Mouse (Mus musculus): ENCODE measurements at regions not wholly inside any gene's neighbourhood (a gene's known extent, or its start where the extent isn't known, plus 50 kb on each side); places are given as distances from the start of the nearest gene placed in this dataset.
"Not testable (repeated sequence)": the region's sequence is repeated elsewhere in the genome, so short reads cannot be mapped to it uniquely, and the experiment has no call there.

DNA sequence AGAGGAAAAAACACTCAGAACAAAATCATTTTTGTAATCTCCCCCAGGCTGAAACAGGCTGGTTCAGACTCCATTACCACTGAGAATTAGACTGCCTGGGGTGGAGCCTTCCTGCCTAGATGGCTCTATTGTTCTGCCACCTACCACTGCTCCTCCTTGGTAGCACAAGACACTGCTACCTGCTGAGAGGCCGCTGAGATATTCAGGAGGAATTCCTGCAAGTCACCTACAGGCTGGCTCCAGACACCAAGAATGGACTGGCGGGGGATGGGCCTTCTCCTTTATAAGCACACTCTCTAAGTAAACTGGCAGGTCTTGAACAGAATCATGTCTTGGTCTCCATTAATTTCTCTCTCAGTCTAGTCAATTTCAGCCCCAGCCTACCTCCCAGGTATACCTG, 3289.4 kb downstream of the Gm37988 start:
- in situ Hi-C loops (cut with MboI; ENCODE audit: low sequenced_read_pairs in 2 of 2, unreplicated experiment in 2 of 2) = no loop called here
- peak; percentile 48 for DNase-seq (ENCODE audit: low read depth, low spot score)

DNA sequence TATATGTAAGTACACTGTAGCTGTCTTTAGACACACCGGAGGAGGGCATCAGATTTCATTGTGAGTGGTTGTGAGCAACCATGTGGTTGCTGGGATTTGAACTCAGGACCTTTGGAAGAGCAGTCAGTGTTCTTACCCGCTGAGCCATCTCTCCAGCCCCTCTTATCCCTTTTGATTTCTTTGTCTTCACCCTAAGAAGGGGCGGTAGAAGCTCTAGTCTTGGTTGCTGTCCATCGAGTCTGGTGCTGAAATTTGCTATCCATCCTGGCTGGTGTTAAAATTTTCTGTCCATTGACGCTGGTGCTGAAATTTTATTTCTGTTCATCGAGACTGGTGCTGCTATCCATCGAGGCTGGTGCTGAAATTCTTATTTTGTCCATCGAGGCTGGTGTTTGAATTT, 3290.9 kb upstream of the A830018L16Rik start:
- H3K9ac ChIP-seq (ENCODE audit: insufficient read depth, low read depth, low read length, poor library complexity, severe bottlenecking); H3K27ac ChIP-seq (ENCODE audit: insufficient read depth, low read depth, low read length, poor library complexity, severe bottlenecking); H3K9me3 ChIP-seq (ENCODE audit: control insufficient read depth, insufficient read depth, low read depth, low read length); H3K4me3 ChIP-seq (ENCODE audit: insufficient read depth in 1 of 2, low read depth in 1 of 2, low read length in 2 of 2, poor library complexity in 1 of 2, severe bottlenecking in 1 of 2); H3K4me1 ChIP-seq (ENCODE audit: control insufficient read depth in 2 of 2, insufficient read depth in 2 of 2, low read length in 2 of 2, poor library complexity in 1 of 2); H3K36me3 ChIP-seq (ENCODE audit: control insufficient read depth, insufficient read depth, low read length, poor library complexity, severe bottlenecking); in situ Hi-C loops (cut with MboI; ENCODE audit: low sequenced_read_pairs in 2 of 2, unreplicated experiment in 2 of 2): not testable (repeated sequence)
- DNase-seq (ENCODE audit: low read depth, low spot score) = peak; percentile 60

More for the DNA sequence above, 3289.4 kb downstream of the Gm37988 start:
- H3K9ac ChIP-seq (ENCODE audit: insufficient read depth, low read depth, low read length, poor library complexity, severe bottlenecking) = no peak overlapping the region
- no peak overlapping the region for H3K4me3 ChIP-seq (ENCODE audit: insufficient read depth in 1 of 2, low read depth in 1 of 2, low read length in 2 of 2, poor library complexity in 1 of 2, severe bottlenecking in 1 of 2)
- no peaks in the 10 kb centered on the region for H3K36me3 ChIP-seq (ENCODE audit: control insufficient read depth, insufficient read depth, low read length, poor library complexity, severe bottlenecking)
- no peaks in the 10 kb centered on the region for H3K9me3 ChIP-seq (ENCODE audit: control insufficient read depth, insufficient read depth, low read depth, low read length)
- peak overlapping the region; percentile 38; the same call in 1 of the 2 replicates for H3K27ac ChIP-seq (ENCODE audit: insufficient read depth, low read depth, low read length, poor library complexity, severe bottlenecking)
- TF ChIP-seq ZNF384 (IDR thresholded peaks at IDR 0.05; ENCODE audit: low read depth, low read length) = no peak
- TF ChIP-seq HCFC1 (IDR thresholded peaks at IDR 0.05; ENCODE audit: borderline replicate concordance, insufficient read depth, low read length) = no peak
- TF ChIP-seq CHD2 (IDR thresholded peaks at IDR 0.05; ENCODE audit: low read depth, low read length) = no peak; the same call in 1 of the 2 replicates
- TF ChIP-seq ZC3H11A (IDR thresholded peaks at IDR 0.05; ENCODE audit: borderline replicate concordance, low read depth, low read length) = no peak
- TF ChIP-seq MAFK (IDR thresholded peaks at IDR 0.05; ENCODE audit: insufficient read depth, low read depth, low read length) = no peak
- peaks cover 0 to 2% of the 10 kb centered on the region in 2 experiments; a peak in 1 of 4 replicates for H3K4me1 ChIP-seq (ENCODE audit: control insufficient read depth in 2 of 2, insufficient read depth in 2 of 2, low read length in 2 of 2, poor library complexity in 1 of 2)

DNA sequence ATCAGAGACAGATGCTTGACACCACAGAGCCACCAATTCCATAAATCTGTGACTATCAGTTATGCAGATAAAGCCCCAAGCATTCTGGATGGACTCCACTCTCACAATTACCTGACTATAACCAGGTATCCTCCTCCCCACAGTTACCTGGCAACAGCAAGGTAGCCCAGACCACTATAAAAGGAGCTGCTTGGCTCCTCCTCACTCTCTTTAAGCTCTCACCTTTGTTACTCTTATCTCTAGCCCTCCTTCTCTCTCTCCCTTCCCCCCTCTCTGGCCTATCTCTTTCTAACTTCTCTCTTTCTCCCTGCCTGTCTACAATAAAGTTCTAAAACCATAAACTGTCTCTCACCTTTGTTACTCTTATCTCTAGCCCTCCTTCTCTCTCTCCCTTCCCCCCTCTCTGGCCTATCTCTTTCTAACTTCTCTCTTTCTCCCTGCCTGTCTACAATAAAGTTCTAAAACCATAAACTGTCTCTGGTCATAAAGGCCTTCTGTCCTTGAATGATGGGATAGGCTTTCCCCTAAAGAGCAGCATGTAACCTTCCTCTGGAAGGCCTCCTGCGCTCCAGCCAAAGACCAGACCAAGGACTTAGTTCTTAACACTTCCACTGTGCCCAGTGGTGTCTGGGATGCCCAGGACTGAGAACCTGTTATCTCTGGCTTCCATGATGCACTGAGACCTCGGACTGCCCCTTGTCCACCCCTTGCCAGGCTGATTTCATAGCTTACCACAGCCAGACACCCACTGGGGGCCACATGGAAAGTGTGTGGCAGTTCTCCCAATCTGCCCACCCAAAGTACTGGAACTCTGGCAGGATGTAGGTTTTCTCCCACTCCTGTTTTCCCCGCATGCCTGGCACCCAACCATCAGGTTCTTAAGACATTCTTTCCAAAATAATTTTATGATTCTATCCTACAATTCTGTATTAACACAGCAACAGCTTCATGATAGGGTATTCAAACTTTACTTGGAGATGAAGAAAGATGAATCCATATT, 3279.2 kb upstream of the A830018L16Rik start:
- H3K27ac ChIP-seq (ENCODE audit: insufficient read depth, low read depth, low read length, poor library complexity, severe bottlenecking); H3K9me3 ChIP-seq (ENCODE audit: control insufficient read depth, insufficient read depth, low read depth, low read length); H3K4me1 ChIP-seq (ENCODE audit: control insufficient read depth in 2 of 2, insufficient read depth in 2 of 2, low read length in 2 of 2, poor library complexity in 1 of 2); H3K9ac ChIP-seq (ENCODE audit: insufficient read depth, low read depth, low read length, poor library complexity, severe bottlenecking); DNase-seq (ENCODE audit: low read depth, low spot score); in situ Hi-C loops (cut with MboI; ENCODE audit: low sequenced_read_pairs in 2 of 2, unreplicated experiment in 2 of 2); H3K4me3 ChIP-seq (ENCODE audit: insufficient read depth in 1 of 2, low read depth in 1 of 2, low read length in 2 of 2, poor library complexity in 1 of 2, severe bottlenecking in 1 of 2); H3K36me3 ChIP-seq (ENCODE audit: control insufficient read depth, insufficient read depth, low read length, poor library complexity, severe bottlenecking): not testable (repeated sequence)

DNA sequence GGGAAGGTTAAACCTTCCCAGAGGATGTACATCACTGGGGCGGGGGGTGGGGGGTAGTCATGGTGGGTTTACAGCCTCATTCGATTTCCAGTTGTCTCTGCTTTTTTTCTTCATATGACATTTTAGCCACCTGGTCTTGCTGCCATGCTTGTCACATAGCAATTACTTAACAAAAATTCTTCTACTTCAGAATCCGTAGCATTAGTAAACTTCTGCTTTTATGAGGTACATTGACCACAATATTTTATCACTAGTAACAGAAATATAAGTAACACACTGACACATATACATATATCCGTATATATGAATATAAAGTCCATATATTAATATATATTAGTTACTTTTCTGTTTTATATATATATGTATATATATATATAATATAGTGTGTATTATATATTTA, 3271.3 kb upstream of the A830018L16Rik start:
- Histone ChIP-seq H3K27ac (ENCODE audit: insufficient read depth, low read depth, low read length, poor library complexity, severe bottlenecking) (no peak overlapping the region), H3K4me3 (ENCODE audit: insufficient read depth in 1 of 2, low read depth in 1 of 2, low read length in 2 of 2, poor library complexity in 1 of 2, severe bottlenecking in 1 of 2) (no peak overlapping the region), H3K36me3 (ENCODE audit: control insufficient read depth, insufficient read depth, low read length, poor library complexity, severe bottlenecking) (no peaks in the 10 kb centered on the region), H3K4me1 (ENCODE audit: control insufficient read depth in 2 of 2, insufficient read depth in 2 of 2, low read length in 2 of 2, poor library complexity in 1 of 2) (no peaks in the 10 kb centered on the region), H3K9ac (ENCODE audit: insufficient read depth, low read depth, low read length, poor library complexity, severe bottlenecking) (no peak overlapping the region), H3K9me3 (ENCODE audit: control insufficient read depth, insufficient read depth, low read depth, low read length) (no peaks in the 10 kb centered on the region)
- DNase-seq (ENCODE audit: low read depth, low spot score) = no peak
- in situ Hi-C loops (cut with MboI; ENCODE audit: low sequenced_read_pairs in 2 of 2, unreplicated experiment in 2 of 2) = no loop called here
- TF ChIP-seq MAFK (IDR thresholded peaks at IDR 0.05; ENCODE audit: insufficient read depth, low read depth, low read length) (no peak), ZC3H11A (IDR thresholded peaks at IDR 0.05; ENCODE audit: borderline replicate concordance, low read depth, low read length) (no peak)

DNA sequence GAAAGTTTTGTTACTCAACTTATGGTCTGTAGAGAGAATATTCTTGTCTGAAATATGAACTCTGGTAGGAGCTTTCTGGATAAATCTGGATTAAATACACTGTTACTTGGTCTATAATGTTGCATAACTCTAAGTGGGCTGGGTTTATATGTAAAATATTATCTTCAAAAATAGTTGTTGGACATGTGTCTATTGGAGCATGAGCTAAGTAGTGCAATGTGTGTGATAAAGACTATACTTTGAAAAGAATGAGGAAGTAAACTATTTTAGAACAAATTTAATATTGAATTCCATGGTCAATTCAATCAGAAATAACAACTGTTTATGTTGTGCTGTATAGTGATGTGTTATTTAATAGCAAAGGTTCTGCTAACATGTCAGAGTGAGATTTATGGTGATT, 3240.7 kb upstream of the A830018L16Rik start:
- no peak overlapping the region for H3K27ac ChIP-seq (ENCODE audit: insufficient read depth, low read depth, low read length, poor library complexity, severe bottlenecking)
- H3K4me3 ChIP-seq (ENCODE audit: insufficient read depth in 1 of 2, low read depth in 1 of 2, low read length in 2 of 2, poor library complexity in 1 of 2, severe bottlenecking in 1 of 2) = no peak overlapping the region
- in situ Hi-C loops (cut with MboI; ENCODE audit: low sequenced_read_pairs in 2 of 2, unreplicated experiment in 2 of 2) = no loop called here
- no peak for DNase-seq (ENCODE audit: low read depth, low spot score)
- no peaks in the 10 kb centered on the region for H3K36me3 ChIP-seq (ENCODE audit: control insufficient read depth, insufficient read depth, low read length, poor library complexity, severe bottlenecking)
- H3K4me1 ChIP-seq (ENCODE audit: control insufficient read depth in 2 of 2, insufficient read depth in 2 of 2, low read length in 2 of 2, poor library complexity in 1 of 2) = no peaks in the 10 kb centered on the region
- no peaks in the 10 kb centered on the region for H3K9me3 ChIP-seq (ENCODE audit: control insufficient read depth, insufficient read depth, low read depth, low read length)
- no peak for TF ChIP-seq ZNF384 (IDR thresholded peaks at IDR 0.05; ENCODE audit: low read depth, low read length)
- TF ChIP-seq ZC3H11A (IDR thresholded peaks at IDR 0.05; ENCODE audit: borderline replicate concordance, low read depth, low read length) = no peak
- TF ChIP-seq CHD2 (IDR thresholded peaks at IDR 0.05; ENCODE audit: low read depth, low read length) = no peak
- TF ChIP-seq MAFK (IDR thresholded peaks at IDR 0.05; ENCODE audit: insufficient read depth, low read depth, low read length) = no peak
- no peak for TF ChIP-seq HCFC1 (IDR thresholded peaks at IDR 0.05; ENCODE audit: borderline replicate concordance, insufficient read depth, low read length)
- H3K9ac ChIP-seq (ENCODE audit: insufficient read depth, low read depth, low read length, poor library complexity, severe bottlenecking) = no peak overlapping the region
